Mouse (Mus musculus) liver, embryonic 16.5 days (tissue): ENCODE data around the gene Pofut2. TPM values are rescaled to one million over a fixed set of nuclear protein-coding genes. Genes with fewer than 3 reads are reported as not detected.

Source experiments
- ATAC-seq: fragments of 200-750 bp; cut with Nextera tagmentation; 2 replicates; pipeline ENCODE4 v1.8.0; 2017; ENCODE audit warnings: low read depth, mild to moderate bottlenecking, moderate number of reproducible peaks, moderate library complexity
- H3K27ac ChIP-seq: fragments of 300-500 bp; sonication (generic); 2 replicates; pipeline ENCODE4 v1.5.1; 2014; ENCODE audit warnings: mild to moderate bottlenecking, low read length
- H3K27me3 ChIP-seq: fragments of 300-500 bp; sonication (generic); 2 replicates; pipeline ENCODE4 v1.6.1; 2014; ENCODE audit warnings: low read depth, low read length, mixed read lengths; ENCODE audit not compliant: control insufficient read depth, insufficient read depth
- H3K36me3 ChIP-seq: fragments of 300-500 bp; sonication (generic); 2 replicates; pipeline ENCODE4 v1.6.1; 2014; ENCODE audit warnings: mild to moderate bottlenecking; ENCODE audit not compliant: control insufficient read depth, insufficient read depth
- H3K4me1 ChIP-seq: fragments of 300-500 bp; sonication (generic); 2 replicates; pipeline ENCODE4 v1.6.1; 2014; ENCODE audit warnings: low read depth, low read length, mixed read lengths; ENCODE audit not compliant: control insufficient read depth
- H3K4me2 ChIP-seq: fragments of 300-500 bp; sonication (generic); 2 replicates; pipeline ENCODE4 v1.6.1; 2014; ENCODE audit warnings: low read depth, low read length, mixed read lengths
- H3K4me3 ChIP-seq: fragments of 300-500 bp; sonication (generic); 2 replicates; pipeline ENCODE4 v1.5.1; 2014; ENCODE audit warnings: low read depth, mild to moderate bottlenecking, low read length
- H3K9ac ChIP-seq: fragments of 300-500 bp; sonication (generic); 2 replicates; pipeline ENCODE4 v1.6.1; 2014; ENCODE audit warnings: low read depth, low read length
- H3K9me3 ChIP-seq: fragments of 300-500 bp; sonication (generic); replicated peaks from 2 replicates; pipeline ENCODE4 v1.6.1; 2016; ENCODE audit warnings: low read length; ENCODE audit not compliant: control insufficient read depth
- WGBS: fragments of 180-500 bp; shearing (Covaris S2); extraction: QIAGEN DNeasy Blood & Tissue Kit; methylation state at CpG from one replicate; pipeline ENCODE4 v1.1.7; 2014; ENCODE audit not compliant: insufficient replicate concordance; 5-methylcytosine and 5-hydroxymethylcytosine counted together
- polyA plus RNA-seq: library from polyadenylated mRNA; unstranded; fragments of >200 nt; fragmentation: Nextera tagmentation; extraction: Ambion mirVana; gene quantifications from 2 replicates; pipeline ENCODE4 v1.2.1, GENCODE M21; 2015

Gene Pofut2
- polyA plus RNA-seq, result 24.9 and 25.2 TPM in 2 replicates

DNA sequence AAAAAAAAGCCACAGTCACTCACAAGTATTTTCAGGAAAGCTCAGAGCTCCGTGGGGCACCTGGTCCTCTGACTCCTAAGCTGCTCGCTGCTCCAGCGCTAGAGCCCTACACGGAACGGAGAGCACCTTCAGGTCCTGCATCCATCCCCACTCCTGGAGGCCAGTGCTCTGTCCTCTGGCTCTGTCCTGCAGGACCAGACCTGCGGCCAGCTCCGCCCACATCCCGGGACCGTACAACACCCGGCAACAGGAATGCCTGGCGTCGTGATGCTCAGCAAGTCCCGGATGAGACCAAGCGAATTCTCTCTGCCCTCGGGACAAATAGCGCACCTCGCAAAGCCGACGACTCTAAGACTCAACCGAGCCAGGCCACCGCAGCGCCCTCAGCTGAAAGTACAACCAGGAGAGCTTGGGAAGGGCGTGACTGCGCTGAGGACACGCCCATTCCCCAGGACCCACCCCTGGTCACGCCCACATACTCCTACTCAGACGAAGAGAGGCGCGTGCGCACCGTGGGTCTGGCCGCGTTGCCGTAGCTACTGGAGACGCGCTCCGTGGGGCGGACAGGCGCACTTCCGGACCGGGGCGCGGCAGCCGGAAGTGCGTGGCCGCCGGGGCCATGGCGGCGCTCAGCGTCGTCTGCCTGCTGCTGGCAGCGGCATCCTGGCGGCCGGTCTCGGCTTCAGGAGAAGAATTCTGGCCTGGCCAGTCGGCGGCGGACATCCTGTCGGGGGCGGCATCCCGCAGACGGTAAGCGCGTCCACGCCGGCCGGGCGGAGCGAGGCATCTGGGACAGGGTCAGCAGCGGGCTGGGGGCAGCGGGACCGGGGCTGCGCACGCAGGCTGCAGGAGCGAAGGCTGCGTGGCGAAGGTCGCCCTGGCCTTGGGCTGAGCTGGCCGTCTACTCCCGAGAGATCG, at the start of gene Pofut2:
Gene Pofut2, plus strand, starts transcription at position 515 of the 918 bp plus-strand sequence.
- Histone ChIP-seq H3K27me3 (no peaks in the 10 kb centered on the region), H3K4me1 (peaks cover 13% of the 10 kb centered on the region), H3K4me3 (peak within 1 kb of the TSS; percentile 97), H3K27ac (peak within 1 kb of the TSS; percentile 79), H3K36me3 (peaks cover 15% of the 10 kb centered on the region), H3K9me3 (no peaks in the 10 kb centered on the region), H3K4me2 (peak within 1 kb of the TSS; percentile 97), H3K9ac (peak within 1 kb of the TSS; percentile 94)
- ATAC-seq, result peak; percentile 99
- WGBS, result under 1% methylated on average over 81 of the region's 81 CpGs

DNA sequence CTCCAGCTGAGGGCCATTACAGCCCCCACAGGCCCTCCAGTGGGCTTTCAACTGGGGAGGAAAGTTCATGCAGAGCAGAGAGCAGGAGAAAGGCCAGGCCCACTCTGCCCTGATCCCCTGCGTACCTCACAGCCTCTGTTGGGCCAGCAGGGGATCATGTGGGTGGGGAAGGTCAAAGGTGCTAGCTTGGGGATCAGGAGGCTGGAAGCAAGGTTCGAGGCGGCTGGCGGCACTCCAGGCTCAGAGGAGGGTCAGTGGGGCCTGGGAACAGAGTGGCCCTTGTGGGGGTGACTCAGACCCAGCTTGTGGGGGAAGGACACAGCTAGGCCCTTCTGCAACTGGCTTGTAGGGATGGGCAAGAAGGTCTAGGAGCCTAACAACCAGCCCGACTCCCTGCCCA, 49.8 kb upstream of the Pofut2 start:
- no peak overlapping the region for H3K27ac ChIP-seq
- 67% methylated on average over 5 of the region's 5 CpGs for WGBS
- H3K9ac ChIP-seq, result no peak overlapping the region

GRCm38 (mm10) chr10:77210666-77211065, 48.4 kb upstream of the Pofut2 start:
- WGBS, result 66% methylated on average over 3 of the region's 3 CpGs
- peaks cover 49% of the 10 kb centered on the region for H3K4me1 ChIP-seq
- peak; percentile 15 for ATAC-seq

More for the DNA sequence above, 49.8 kb upstream of the Pofut2 start:
- H3K4me1 ChIP-seq, result peaks cover 41% of the 10 kb centered on the region
- ATAC-seq, result no peak
- no peaks in the 10 kb centered on the region for H3K9me3 ChIP-seq
- H3K36me3 ChIP-seq, result no peaks in the 10 kb centered on the region
- no peaks in the 10 kb centered on the region for H3K27me3 ChIP-seq
- no peak overlapping the region for H3K4me2 ChIP-seq
- no peak overlapping the region for H3K4me3 ChIP-seq

DNA sequence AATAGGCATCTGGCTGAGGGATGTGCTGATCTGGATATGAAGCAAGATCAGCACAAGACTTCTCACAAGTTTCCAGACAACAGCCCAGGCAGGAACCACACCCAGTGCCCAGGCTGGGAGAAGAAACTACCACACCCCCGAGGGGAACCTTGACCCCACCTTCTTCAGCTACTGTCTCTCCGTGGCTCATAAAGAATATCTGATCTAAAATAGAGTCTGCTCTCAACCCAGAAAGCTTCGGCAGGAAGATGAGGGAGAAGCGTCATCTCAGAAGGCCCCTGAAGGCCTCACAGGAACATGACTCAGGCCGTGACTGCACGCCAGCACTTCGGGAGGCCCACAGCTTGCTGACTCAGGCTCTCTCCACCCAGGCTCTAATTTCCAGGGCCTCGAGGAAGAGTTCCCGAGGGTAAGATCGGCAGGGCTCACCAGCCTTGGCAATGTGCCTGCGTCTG, 47.9 kb upstream of the Pofut2 start:
- Histone ChIP-seq H3K9ac (peak overlapping the region; percentile 62), H3K27me3 (no peaks in the 10 kb centered on the region), H3K4me2 (peak overlapping the region; percentile 46), H3K4me3 (peak overlapping the region; percentile 37), H3K4me1 (peaks cover 54% of the 10 kb centered on the region), H3K27ac (peak overlapping the region; percentile 98), H3K9me3 (no peaks in the 10 kb centered on the region), H3K36me3 (no peaks in the 10 kb centered on the region)
- ATAC-seq, result peak; percentile 86
- whole genome bisulfite sequencing, result 18% methylated on average over 11 of the region's 11 CpGs

More at GRCm38 (mm10) chr10:77210666-77211065, 48.4 kb upstream of the Pofut2 start:
- Histone ChIP-seq H3K27ac (peak overlapping the region; percentile 98), H3K27me3 (no peaks in the 10 kb centered on the region), H3K36me3 (no peaks in the 10 kb centered on the region), H3K4me2 (peak overlapping the region; percentile 46), H3K9ac (peak overlapping the region; percentile 62), H3K9me3 (no peaks in the 10 kb centered on the region), H3K4me3 (peak overlapping the region; percentile 37)

DNA sequence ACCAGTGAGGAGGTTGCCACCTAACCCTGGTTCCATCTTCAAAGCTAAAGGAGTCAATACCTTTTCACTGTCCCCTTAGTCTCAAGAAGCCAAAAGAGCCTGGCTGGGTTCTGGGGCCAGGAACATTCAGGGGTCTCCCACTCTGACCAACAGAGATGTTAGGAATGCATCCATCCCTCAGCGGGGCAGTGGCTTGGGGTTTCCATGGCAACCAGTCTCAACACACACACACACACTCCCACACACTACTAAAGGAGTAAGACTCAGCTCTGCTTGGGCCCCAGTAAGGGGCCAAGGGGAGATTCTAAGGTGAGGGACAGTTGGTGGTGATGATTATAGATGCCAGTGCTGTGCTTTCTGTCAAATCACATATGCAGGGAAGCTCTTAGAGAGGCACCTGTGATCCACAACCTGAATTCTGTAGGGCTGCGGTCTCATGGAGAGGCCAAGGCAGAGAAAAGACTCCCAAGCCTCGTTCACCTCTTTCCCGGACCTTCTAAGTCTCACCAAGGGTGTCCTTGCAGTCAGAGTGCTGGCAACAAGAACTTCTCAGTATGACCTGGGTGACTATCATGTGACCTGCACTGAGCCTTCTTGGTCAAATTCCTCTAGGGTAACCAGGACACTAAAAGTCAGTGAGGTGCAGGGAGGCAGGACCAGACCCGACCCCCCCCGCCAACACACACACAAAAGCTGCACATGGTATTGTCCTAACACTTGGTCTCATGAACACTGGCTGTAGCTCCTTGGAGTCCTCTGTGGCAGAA, 46.5 kb upstream of the Pofut2 start:
- peak overlapping the region; percentile 46 for H3K4me2 ChIP-seq
- peak overlapping the region; percentile 37; the same call in 1 of the 2 replicates for H3K4me3 ChIP-seq
- peaks cover 59% of the 10 kb centered on the region for H3K4me1 ChIP-seq
- no peaks in the 10 kb centered on the region for H3K27me3 ChIP-seq
- 86% methylated on average over 6 of the region's 6 CpGs for WGBS
- no peaks in the 10 kb centered on the region for H3K9me3 ChIP-seq
- no peak for ATAC-seq
- H3K27ac ChIP-seq, result peak overlapping the region; percentile 98
- no peak overlapping the region for H3K9ac ChIP-seq
- H3K36me3 ChIP-seq, result no peaks in the 10 kb centered on the region

- no peak overlapping the region for H3K27ac ChIP-seq
- peaks cover 60% of the 10 kb centered on the region for H3K4me1 ChIP-seq
- ATAC-seq, result no peak
Measured at GRCm38 (mm10) chr10:77213483-77213882, 45.5 kb upstream of the Pofut2 start.

DNA sequence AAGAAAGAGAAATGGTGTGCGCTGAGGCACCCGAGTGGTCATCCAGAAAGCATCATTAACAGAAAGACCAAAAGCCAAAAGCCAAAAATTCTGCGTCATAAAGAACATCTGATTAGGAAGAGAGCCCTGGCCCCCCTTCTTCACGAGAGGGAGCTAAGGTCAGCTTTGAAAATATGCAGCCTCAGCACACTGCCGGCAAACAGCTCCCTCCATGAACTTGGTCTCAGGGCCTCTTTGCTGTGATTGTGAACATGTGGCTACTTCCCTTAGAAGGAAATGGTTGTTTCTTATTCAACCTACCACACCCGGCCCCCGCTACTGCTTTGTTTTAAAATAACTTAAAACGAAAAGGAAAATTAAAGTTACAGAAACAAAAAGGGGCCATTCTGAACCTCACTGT, 44.4 kb upstream of the Pofut2 start:
- Histone ChIP-seq H3K4me1 (peaks cover 56% of the 10 kb centered on the region), H3K4me2 (no peak overlapping the region), H3K27ac (no peak overlapping the region), H3K27me3 (no peaks in the 10 kb centered on the region), H3K9me3 (no peaks in the 10 kb centered on the region), H3K4me3 (no peak overlapping the region), H3K9ac (no peak overlapping the region), H3K36me3 (no peaks in the 10 kb centered on the region)
- no peak for ATAC-seq
- WGBS, result 60% methylated on average over 8 of the region's 8 CpGs

More at GRCm38 (mm10) chr10:77213483-77213882, 45.5 kb upstream of the Pofut2 start:
- no peaks in the 10 kb centered on the region for H3K27me3 ChIP-seq
- H3K4me2 ChIP-seq, result no peak overlapping the region
- no peak overlapping the region for H3K4me3 ChIP-seq
- no peak overlapping the region for H3K9ac ChIP-seq
- WGBS, result 73% methylated on average over 5 of the region's 5 CpGs
- no peaks in the 10 kb centered on the region for H3K36me3 ChIP-seq
- H3K9me3 ChIP-seq, result no peaks in the 10 kb centered on the region

- peak overlapping the region; percentile 13; the same call in 1 of the 2 replicates for H3K27ac ChIP-seq
- WGBS, result 32% methylated on average over 4 of the region's 4 CpGs
- H3K4me2 ChIP-seq, result no peak overlapping the region
- H3K36me3 ChIP-seq, result no peaks in the 10 kb centered on the region
- ATAC-seq, result no peak
- no peak overlapping the region for H3K4me3 ChIP-seq
- peak overlapping the region; percentile 10; the same call in 1 of the 2 replicates for H3K9ac ChIP-seq
- H3K4me1 ChIP-seq, result peaks cover 60% of the 10 kb centered on the region
- no peaks in the 10 kb centered on the region for H3K27me3 ChIP-seq
- H3K9me3 ChIP-seq, result no peaks in the 10 kb centered on the region
Measured at GRCm38 (mm10) chr10:77215641-77216040, 43.4 kb upstream of the Pofut2 start.
